Mouse (Mus musculus) adrenal gland, postnatal 10 days (tissue): Measurements from ENCODE around the gene Marcksl1. TPM values are rescaled to one million over a fixed set of nuclear protein-coding genes. Genes with fewer than 3 reads are reported as not detected.

Experiments used
- DNase-seq: peaks from one replicate; pipeline ENCODE4 v3.0.0; 2021; ENCODE audit warnings: mixed read lengths
- long read RNA-seq, 2 experiments: library from polyadenylated mRNA; stranded (forward); transcript quantifications; one replicate each; pipeline ENCODE4 v2.0.0; 2021
- total RNA-seq, 2 experiments: library from RNA; stranded (reverse); gene quantifications; 2 replicates each; pipeline ENCODE4 v1.2.3; 2021

The Marcksl1 gene
- total RNA-seq = 10 to 100 TPM; 75.3 to 85.9 TPM
- long read RNA-seq, experiment 1, transcript Marcksl1-201 (2 exons, 1,605 nt) = major isoform, 197 of 233 reads
- long read RNA-seq, experiment 1, partial matches to known transcripts = 0 of 233 reads
- long read RNA-seq, experiment 1, other reads (novel, unspliced or antisense) = 36 of 233 reads
- long read RNA-seq, experiment 2, transcript Marcksl1-201 (2 exons, 1,605 nt) = major isoform, 177 of 184 reads
- long read RNA-seq, experiment 2, partial matches to known transcripts = 0 of 184 reads
- long read RNA-seq, experiment 2, other reads (novel, unspliced or antisense) = 7 of 184 reads

- DNase-seq = peak; percentile 92
These were observed at the start of gene Marcksl1 for GRCm38 (mm10) chr4:129513086-129513767. TSS of gene Marcksl1 (plus strand) at chr4:129513581.

- no peak for DNase-seq
These were observed 49.0 kb upstream of the Marcksl1 start for GRCm38 (mm10) chr4:129464286-129464815.

GRCm38 (mm10) chr4:129476047-129476446 lies 37.3 kb upstream of the Marcksl1 start:
- no peak for DNase-seq

GRCm38 (mm10) chr4:129479863-129480262 lies 33.5 kb upstream of the Marcksl1 start:
- no peak for DNase-seq

GRCm38 (mm10) chr4:129481090-129481489 lies 32.3 kb upstream of the Marcksl1 start:
- no peak for DNase-seq

GRCm38 (mm10) chr4:129490972-129491880 lies 22.2 kb upstream of the Marcksl1 start, which contains the start of the genes Tssk3 and Fam229a:
TSS of gene Tssk3 (minus strand) at chr4:129491022.
TSS of gene Fam229a (plus strand) at chr4:129491190.
- DNase-seq = no peak

- DNase-seq = no peak
These were observed 18.7 kb upstream of the Marcksl1 start for GRCm38 (mm10) chr4:129494681-129495080.

GRCm38 (mm10) chr4:129495672-129496562 lies 17.5 kb upstream of the Marcksl1 start:
- DNase-seq = no peak

GRCm38 (mm10) chr4:129496631-129497030 lies 16.8 kb upstream of the Marcksl1 start:
- peak; percentile 51 for DNase-seq

- DNase-seq = no peak
These were observed 14.4 kb upstream of the Marcksl1 start for GRCm38 (mm10) chr4:129498941-129499340.

GRCm38 (mm10) chr4:129500017-129500416 lies 13.4 kb upstream of the Marcksl1 start:
- DNase-seq = no peak

GRCm38 (mm10) chr4:129500607-129501566 lies 12.5 kb upstream of the Marcksl1 start:
- DNase-seq = peak; percentile 94

GRCm38 (mm10) chr4:129502327-129502888 lies 11.0 kb upstream of the Marcksl1 start:
- no peak for DNase-seq

GRCm38 (mm10) chr4:129502901-129503444 lies 10.4 kb upstream of the Marcksl1 start:
- DNase-seq = no peak

- peak; percentile 54 for DNase-seq
These were observed 7.9 kb upstream of the Marcksl1 start for GRCm38 (mm10) chr4:129505511-129505910.

- no peak for DNase-seq
These were observed 5.7 kb upstream of the Marcksl1 start for GRCm38 (mm10) chr4:129507434-129508236.

GRCm38 (mm10) chr4:129508237-129508515 lies 5.2 kb upstream of the Marcksl1 start:
- no peak for DNase-seq

- no peak for DNase-seq
These were observed 4.4 kb upstream of the Marcksl1 start for GRCm38 (mm10) chr4:129508834-129509600.
